Mouse (Mus musculus): ENCODE measurements around the gene Pcbp1. TPM values are rescaled to one million over a fixed set of nuclear protein-coding genes. Genes with fewer than 3 reads are reported as not detected.

Pcbp1 gene
- total RNA-seq, 2 experiments from 2014 or later: 153 to 166 TPM

DNA sequence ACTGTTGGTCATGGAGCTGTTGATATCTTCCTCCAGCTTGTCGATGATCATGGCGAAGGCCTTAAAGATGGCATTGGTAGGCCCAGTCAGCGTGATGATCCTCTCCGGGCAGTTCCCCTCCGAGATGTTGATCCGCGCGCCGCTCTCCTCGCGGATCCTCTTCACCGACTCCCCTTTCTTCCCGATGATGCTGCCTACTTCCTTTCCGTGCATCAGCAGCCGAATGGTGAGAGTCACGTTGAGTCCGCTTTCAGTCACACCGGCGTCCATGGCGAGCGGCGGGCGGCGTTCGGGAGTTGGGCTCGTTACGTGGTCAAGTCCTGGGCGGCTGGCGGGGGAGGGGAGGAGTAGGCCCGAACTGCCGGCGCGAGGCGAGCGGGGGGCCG lies 482 bp downstream of the Pcbp1 start:
- intact Hi-C loops (cut with DNase I): loop anchor here (1.0 kb wide), 1 partner anchor 53 kb away; no protein-coding TSS in a partner anchor
- DNase-seq (ENCODE audit: low spot score): no peak

- no peak for DNase-seq (ENCODE audit: low spot score)
- intact Hi-C loops (cut with DNase I): no loop called here
These were observed 1.1 kb downstream of the Pcbp1 start for GRCm38 (mm10) chr6:86524879-86525645.

DNA sequence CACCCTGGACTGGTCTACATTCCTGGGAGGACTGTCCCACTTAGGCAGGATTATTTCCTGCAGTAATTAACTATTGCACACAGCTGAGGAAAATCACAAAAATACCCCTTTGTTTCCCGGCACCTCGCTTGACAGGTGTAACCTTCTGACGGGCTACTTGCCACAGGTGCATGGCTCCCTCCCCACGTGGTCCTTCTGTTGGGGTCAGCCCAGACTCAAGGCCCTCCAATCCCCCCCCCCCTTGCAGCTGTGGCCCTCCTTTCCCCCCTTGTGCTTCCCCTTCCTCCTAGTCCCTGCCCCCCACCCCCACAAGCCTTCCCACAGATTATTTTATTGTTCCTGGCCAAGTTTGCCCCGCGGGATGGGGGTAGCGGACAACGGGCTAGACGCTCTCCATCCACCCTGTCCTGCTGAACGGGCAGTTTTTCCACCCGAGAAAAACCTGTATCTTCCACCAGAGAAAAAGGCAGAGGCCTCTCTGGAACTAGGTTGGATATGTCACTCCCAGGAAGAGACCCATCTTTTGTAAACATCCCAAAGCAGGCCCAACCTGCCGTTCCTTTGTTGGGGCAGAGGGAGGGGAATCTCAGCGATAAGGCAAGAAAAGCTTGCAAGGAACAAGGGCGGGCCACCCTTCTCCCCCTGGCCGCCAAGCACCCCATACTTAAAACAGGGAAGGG lies 2.2 kb downstream of the Pcbp1 start:
- DNase-seq (ENCODE audit: low spot score): no peak
- intact Hi-C loops (cut with DNase I): no loop called here

DNA sequence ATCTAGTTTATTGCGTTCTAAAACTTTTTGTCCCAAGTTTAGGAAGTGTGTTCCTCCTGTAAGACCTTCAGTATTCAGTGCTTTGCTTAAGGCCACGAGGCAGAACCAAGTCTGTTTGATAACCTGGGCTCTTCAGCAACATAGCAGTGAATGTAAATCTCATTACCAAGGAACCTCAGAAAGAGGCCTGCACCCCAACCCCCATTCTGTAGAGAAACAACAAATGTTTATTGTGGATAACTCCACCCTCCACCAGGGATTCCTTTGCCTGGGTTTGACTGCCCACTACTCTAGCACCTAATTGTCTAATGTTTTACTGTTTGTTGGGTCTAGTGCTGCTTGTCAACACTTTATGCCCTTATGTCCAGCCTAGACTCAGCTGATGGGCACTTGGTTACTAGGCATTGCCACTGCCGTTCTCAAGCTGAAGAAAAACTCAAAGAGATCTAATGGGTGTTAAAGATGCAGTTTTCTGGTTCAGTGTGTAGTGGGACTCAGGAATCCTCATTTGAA lies 2.8 kb downstream of the Pcbp1 start:
- intact Hi-C loops (cut with DNase I): no loop called here
- DNase-seq (ENCODE audit: low spot score): no peak

DNA sequence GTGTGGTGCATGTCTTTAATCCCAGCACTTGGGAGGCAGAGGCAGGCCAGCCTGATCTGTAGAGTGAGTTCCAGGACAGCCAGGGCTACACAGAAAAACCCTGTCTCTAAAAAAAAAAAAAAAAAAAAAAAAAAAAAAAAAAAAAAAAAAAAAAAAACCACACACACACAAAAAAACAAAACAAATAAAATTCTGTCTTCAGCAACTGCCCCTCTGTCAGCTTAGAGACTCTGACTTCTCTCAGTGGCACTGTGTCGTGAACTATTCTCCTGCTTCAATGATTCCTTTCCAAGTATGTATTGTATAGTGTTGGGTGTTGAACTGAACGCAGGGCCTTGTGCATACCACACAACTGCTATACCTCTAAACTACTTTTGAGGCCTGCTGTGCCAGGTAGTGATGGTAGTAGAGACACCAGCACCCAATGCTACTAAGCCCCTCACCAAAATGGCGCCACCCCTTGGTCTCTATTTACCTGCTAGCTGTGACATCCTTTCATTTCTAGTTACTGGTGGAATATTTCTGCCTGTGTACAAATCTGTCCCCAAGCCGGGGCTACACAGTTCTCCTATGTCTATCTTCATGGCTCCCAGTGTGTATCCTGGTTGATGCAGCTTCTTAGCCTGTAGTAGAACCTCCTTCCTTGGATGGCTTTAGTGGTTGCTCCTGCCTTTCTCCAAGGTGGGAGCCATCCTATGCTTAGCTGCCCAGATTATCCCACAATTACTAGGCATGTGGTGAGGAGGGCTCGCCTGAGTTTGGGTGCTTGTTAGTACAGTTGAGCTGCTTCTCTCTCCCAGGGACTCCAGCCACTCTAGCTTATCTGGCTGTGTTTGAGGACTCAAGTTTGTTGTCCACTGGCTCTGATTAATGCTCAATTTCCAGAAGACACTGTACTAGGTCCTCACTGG lies 3.9 kb downstream of the Pcbp1 start:
- no peak for DNase-seq (ENCODE audit: low spot score)
- intact Hi-C loops (cut with DNase I): no loop called here

DNA sequence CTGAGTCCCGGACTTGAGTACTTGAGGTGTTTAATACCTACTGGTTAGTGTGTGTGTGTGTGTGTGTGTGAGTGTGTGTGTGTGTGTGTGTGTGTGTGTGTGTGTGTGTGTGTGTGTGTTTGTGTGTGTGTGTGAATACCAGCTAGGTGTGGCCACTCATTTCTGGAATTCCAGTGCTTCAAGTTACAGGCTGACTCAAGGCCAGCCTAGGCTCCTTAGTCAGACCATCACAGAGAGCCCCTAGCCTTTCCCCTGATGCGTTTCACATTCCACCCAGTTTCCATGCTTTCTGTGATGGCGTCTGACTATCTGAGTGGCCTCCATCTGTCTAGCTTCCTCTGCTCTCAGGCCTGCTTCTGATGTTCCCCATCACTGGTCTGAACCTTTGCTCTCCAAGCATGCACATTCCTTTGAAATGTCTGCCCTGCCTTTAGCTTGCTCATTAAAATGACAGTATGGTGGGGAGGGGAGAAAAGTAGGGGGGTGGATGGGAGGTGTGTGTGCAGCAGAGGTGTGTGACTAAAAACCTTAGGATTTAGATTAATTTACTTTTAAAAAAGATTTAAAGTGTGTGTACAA lies 6.3 kb downstream of the Pcbp1 start:
- DNase-seq (ENCODE audit: low spot score): no peak
- intact Hi-C loops (cut with DNase I): no loop called here

GRCm38 (mm10) chr6:86516021-86516420 lies 10.1 kb downstream of the Pcbp1 start:
- DNase-seq (ENCODE audit: low spot score): no peak
- intact Hi-C loops (cut with DNase I): no loop called here

GRCm38 (mm10) chr6:86513296-86513695 lies 12.8 kb downstream of the Pcbp1 start:
- no peak for DNase-seq (ENCODE audit: low spot score)
- intact Hi-C loops (cut with DNase I): no loop called here

GRCm38 (mm10) chr6:86510979-86511378 lies 15.1 kb downstream of the Pcbp1 start:
- no peak for DNase-seq (ENCODE audit: low spot score)
- intact Hi-C loops (cut with DNase I): no loop called here

DNA sequence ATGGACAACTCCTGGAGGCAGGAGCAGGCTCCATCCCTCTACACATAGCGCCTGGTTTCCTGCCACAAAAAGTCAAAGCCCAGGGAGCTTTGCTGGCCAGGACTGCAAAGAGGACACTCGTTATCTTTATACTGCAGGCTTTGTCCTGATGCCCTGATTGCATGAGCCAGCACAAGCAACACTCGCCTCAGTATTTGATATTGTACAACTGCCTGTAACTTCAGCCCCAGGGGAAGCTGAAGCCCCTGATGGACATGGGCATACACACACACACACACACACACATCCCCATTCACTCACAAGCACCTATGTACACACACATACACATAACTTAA lies 16.3 kb downstream of the Pcbp1 start:
- intact Hi-C loops (cut with DNase I): no loop called here
- no peak for DNase-seq (ENCODE audit: low spot score)

GRCm38 (mm10) chr6:86509194-86509865 lies 16.8 kb downstream of the Pcbp1 start:
- intact Hi-C loops (cut with DNase I): no loop called here

GRCm38 (mm10) chr6:86508736-86509135 lies 17.4 kb downstream of the Pcbp1 start:
- intact Hi-C loops (cut with DNase I): no loop called here
- DNase-seq (ENCODE audit: low spot score): no peak

More at GRCm38 (mm10) chr6:86509194-86509865, 16.8 kb downstream of the Pcbp1 start:
- no peak for DNase-seq (ENCODE audit: low spot score)

DNA sequence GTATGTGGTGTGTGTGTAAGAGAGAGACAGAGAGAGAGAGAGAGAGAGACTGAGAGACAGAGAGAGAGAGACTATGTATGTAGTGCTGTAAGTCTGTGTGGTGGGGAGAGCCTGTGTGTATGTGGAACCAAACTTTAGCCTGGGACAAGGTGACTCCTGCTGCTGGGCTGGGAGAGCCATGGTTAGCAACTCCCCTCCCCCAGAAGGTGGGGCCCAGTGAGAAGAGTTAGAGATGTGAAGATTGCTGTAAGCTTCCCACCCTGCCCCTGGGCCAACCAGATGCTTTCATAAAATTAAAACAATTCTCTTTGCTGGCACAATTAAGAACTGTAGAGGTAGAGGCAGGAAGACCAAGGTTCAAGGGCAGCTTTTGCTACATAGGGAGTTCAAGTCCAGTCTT lies 19.0 kb downstream of the Pcbp1 start:
- no peak for DNase-seq (ENCODE audit: low spot score)
- intact Hi-C loops (cut with DNase I): no loop called here

GRCm38 (mm10) chr6:86506309-86506708 lies 19.8 kb downstream of the Pcbp1 start:
- intact Hi-C loops (cut with DNase I): no loop called here
- DNase-seq (ENCODE audit: low spot score): no peak

GRCm38 (mm10) chr6:86505671-86506070 lies 20.4 kb downstream of the Pcbp1 start:
- intact Hi-C loops (cut with DNase I): no loop called here
- no peak for DNase-seq (ENCODE audit: low spot score)

- intact Hi-C loops (cut with DNase I): no loop called here
- no peak for DNase-seq (ENCODE audit: low spot score)
These were observed 22.6 kb downstream of the Pcbp1 start for GRCm38 (mm10) chr6:86503513-86503912.

DNA sequence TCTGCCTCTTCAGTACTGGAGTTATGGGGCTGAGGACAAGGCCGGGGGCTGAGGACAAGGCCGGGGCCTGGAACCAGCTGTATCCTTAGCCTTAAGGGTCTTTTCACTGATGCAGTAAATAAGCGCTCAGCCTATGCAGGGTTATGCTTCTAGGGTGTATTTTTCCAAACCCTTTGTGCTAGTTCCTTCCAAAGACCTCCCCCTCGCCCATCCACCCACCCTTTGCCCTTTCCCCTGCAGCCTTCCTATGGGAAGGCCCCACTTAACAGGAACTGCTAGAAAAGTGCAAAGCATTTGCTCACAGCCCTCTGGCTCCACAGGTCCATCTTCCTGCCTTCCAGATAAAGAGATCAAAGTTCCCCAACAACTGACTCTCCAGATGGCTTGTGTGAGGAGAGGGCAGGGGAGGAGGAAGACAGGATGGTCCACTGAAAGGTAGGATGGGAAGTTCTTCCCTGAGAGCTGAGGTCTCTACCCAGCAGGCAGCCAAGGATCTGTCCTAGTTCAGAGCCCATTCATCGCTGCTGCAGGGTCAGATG lies 26.5 kb downstream of the Pcbp1 start:
- DNase-seq (ENCODE audit: low spot score): no peak
- intact Hi-C loops (cut with DNase I): no loop called here

DNA sequence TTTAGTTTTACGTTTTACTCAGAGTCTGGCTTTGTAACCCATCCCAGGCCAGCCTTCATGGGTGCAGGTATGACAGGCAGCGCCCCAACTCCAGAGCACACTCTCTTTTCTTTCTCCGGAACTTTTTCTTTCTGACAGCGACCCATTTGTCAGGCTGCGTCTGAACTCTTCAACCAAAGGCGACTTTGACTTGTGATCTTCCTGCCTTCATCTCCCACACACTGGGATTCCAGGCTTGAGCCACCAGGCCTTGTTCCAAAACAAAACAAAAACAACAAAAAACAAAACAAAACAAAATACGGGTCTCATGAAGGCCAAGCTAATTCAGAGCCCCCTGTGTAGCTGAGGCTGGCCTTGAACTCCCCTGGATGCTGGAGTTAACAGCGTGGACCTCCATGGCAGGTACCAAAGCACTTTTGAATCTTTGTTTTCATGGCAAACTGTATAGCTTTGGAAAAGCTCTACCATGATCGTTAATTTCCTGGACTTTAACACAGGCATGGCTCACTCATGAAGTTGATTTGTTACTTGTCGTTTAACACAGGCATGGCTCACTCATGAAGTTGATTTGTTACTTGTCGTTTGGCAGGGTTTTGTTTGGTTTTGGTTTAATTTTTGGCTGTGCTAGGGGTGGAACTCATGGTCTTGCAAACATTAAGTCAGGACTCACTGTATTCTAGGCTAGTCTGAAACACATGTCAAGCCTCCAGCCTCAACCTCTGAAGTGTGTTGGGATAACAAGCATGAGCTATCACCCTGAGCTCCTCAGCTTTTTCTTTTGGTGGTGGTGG lies 28.0 kb downstream of the Pcbp1 start:
- DNase-seq (ENCODE audit: low spot score): no peak
- intact Hi-C loops (cut with DNase I): no loop called here
